Comparison of ENCODE assay signal across 20 mouse cellular contexts in the genomic region with DNA sequence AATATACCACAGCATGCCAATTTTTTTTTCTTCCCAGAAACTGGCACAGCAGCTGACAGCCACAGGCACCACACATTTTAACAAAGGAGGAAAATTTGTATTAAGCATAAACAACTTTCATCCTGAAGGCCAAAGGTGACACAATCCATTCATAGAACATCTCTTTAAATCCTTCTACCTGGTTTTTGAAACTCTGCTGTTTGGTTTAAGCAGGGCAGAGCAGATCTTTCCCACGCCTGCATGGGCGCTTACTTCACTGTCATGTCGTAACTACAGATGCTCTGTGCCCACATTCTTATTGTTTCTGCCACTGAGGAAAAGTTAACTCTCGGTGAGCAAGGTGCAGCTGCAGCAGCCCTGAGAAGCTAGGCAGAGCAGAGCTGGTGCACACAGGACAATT.
DNase-seq lines count a peak whose midpoint lies in the region.
"Had no signal": no experiment of that assay in that cellular context is flagged by ENCODE, and none has a peak within 500 bp of the region (broad histone marks: within the 10 kb centered on the region; RNA-seq: fewer than 3 reads in every experiment).

No protein-coding gene starts in this region.

- H3K4me3 ChIP-seq in heart, embryonic 10.5 days = no peak overlapping the region
- H3K4me3 ChIP-seq: embryonic facial prominence, embryonic 13.5 days; embryonic facial prominence, embryonic 15.5 days; erythroblast, embryonic 14.5 days had no signal

- DNase-seq in right cerebral cortex, adult 18-20 months = peak; percentile 8
- DNase-seq in right cerebral cortex, postnatal 10 days (ENCODE audit: low spot score in 2 of 2) = no peak
- DNase-seq in brain, adult 2 months (ENCODE audit: low read depth, low spot score) = peak; percentile 18
- DNase-seq in gonadal fat pad, adult 2 months (ENCODE audit: low read depth) = peak; percentile 84
- DNase-seq in frontal cortex, postnatal 25 days (ENCODE audit: low spot score in 2 of 2) = no peak
- DNase-seq in heart, embryonic 10.5 days (ENCODE audit: low spot score) = no peak
- DNase-seq: adrenal gland, adult 8-10 months; adrenal gland, postnatal 14 days; adrenal gland, postnatal 36 days; cerebellum, adult 11 months; cerebellum, adult 18-20 months; cerebellum, adult 8-10 months; cerebellum, adult 9-11 months; cerebellum, postnatal 14 days; cerebellum, postnatal 36 days; embryo, embryonic 11 days; forebrain, postnatal 0 days had no signal

- 72% methylated on average over 4 of the region's 4 CpGs for WGBS in heart, embryonic 10.5 days

- no peaks in the 10 kb centered on the region for H3K9me3 ChIP-seq in heart, embryonic 10.5 days
- H3K9me3 ChIP-seq: embryonic facial prominence, embryonic 13.5 days; embryonic facial prominence, embryonic 15.5 days had no signal

- H3K27me3 ChIP-seq in heart, embryonic 10.5 days (ENCODE audit: insufficient read depth, poor library complexity, severe bottlenecking) = no peaks in the 10 kb centered on the region
- H3K27me3 ChIP-seq: embryonic facial prominence, embryonic 13.5 days; embryonic facial prominence, embryonic 15.5 days had no signal

- H3K4me1 ChIP-seq in heart, embryonic 10.5 days = no peaks in the 10 kb centered on the region
- H3K4me1 ChIP-seq: embryonic facial prominence, embryonic 15.5 days had no signal

- H3K27ac ChIP-seq in heart, embryonic 10.5 days = no peak overlapping the region
- H3K27ac ChIP-seq: embryonic facial prominence, embryonic 13.5 days; embryonic facial prominence, embryonic 15.5 days had no signal

- H3K36me3 ChIP-seq in heart, embryonic 10.5 days = no peaks in the 10 kb centered on the region
- H3K36me3 ChIP-seq: embryonic facial prominence, embryonic 13.5 days; embryonic facial prominence, embryonic 15.5 days had no signal

Comparison
In these comparisons a context has a peak if more than half of its experiments do, and no peak if none do; other contexts are left out.
1. DNase-seq: peak in right cerebral cortex, adult 18-20 months (single experiment), brain, adult 2 months (single experiment) and gonadal fat pad, adult 2 months (single experiment); none in right cerebral cortex, postnatal 10 days (0 of 2), frontal cortex, postnatal 25 days (0 of 2) and heart, embryonic 10.5 days (single experiment).